Mouse (Mus musculus) kidney, postnatal 10 days (tissue): Measurements from ENCODE around the gene Rab6b.

Experiments used
- DNase-seq: peaks from one replicate; pipeline ENCODE4 v3.0.0; 2021; ENCODE audit warnings: mixed read lengths

Rab6b gene

GRCm38 (mm10) chr9:103208802-103209423 lies 97.3 kb downstream of the Rab6b start:
- DNase-seq = no peak

GRCm38 (mm10) chr9:103212654-103213420 lies 101.2 kb downstream of the Rab6b start:
- DNase-seq = peak; percentile 39

- DNase-seq = no peak
Observed at GRCm38 (mm10) chr9:103213631-103214030, 102.0 kb downstream of the Rab6b start.

- no peak for DNase-seq
Observed at GRCm38 (mm10) chr9:103214281-103214680, 102.7 kb downstream of the Rab6b start.

- no peak for DNase-seq
Observed at GRCm38 (mm10) chr9:103224721-103225120, 113.1 kb downstream of the Rab6b start.

GRCm38 (mm10) chr9:103225464-103225863 lies 113.9 kb downstream of the Rab6b start:
- DNase-seq = peak; percentile 44

- DNase-seq = peak; percentile 79
Observed at GRCm38 (mm10) chr9:103226806-103227205, 115.2 kb downstream of the Rab6b start.

GRCm38 (mm10) chr9:103227760-103228159 lies 116.2 kb downstream of the Rab6b start:
- DNase-seq = no peak

- no peak for DNase-seq
Observed at GRCm38 (mm10) chr9:103228370-103229003, 116.9 kb downstream of the Rab6b start.

- DNase-seq = no peak
Observed at GRCm38 (mm10) chr9:103229037-103229867, 117.7 kb downstream of the Rab6b start.

- peak; percentile 59 for DNase-seq
Observed at GRCm38 (mm10) chr9:103230151-103230951, 118.8 kb downstream of the Rab6b start, which contains the start of the genes Gm20425 and Trf. Gene Gm20425 (minus strand): TSS chr9:103230307. Gene Trf (minus strand): TSS chr9:103230444.

- DNase-seq = no peak
Observed at GRCm38 (mm10) chr9:103232232-103233005, 120.8 kb downstream of the Rab6b start.

- peak; percentile 26 for DNase-seq
Observed at GRCm38 (mm10) chr9:103233006-103233395, 121.4 kb downstream of the Rab6b start.

- DNase-seq = no peak
Observed at GRCm38 (mm10) chr9:103234059-103234458, 122.5 kb downstream of the Rab6b start.

- peak; percentile 39 for DNase-seq
Observed at GRCm38 (mm10) chr9:103234565-103235165, 123.1 kb downstream of the Rab6b start.
